Mouse (Mus musculus) frontal cortex, postnatal 36 days (tissue): ENCODE data around the gene Atxn1.

ENCODE experiments used
- DNase-seq, 2 experiments: peaks; one replicate each; pipeline ENCODE4 v3.0.0; 2022; ENCODE audit warnings: low spot score in 2 of 2

Gene Atxn1

DNA sequence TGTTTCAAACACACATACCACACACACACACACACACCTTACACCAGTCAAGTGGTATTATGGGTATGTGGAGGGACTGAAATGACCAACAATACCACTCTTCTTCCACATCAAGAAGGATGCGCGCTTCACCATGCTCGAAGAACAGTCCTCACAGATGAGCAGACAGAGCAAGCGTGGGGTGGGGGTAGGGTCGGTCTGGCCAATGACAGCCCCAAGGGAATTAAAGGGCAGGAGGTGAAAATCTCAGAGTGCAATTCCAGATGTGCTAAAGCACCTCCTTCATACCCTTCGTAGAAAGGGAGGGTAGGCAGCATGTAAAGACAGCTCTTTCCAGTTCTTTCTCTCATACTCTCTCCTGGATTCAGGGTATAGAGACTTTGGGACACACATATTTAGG is 238.6 kb downstream of the Atxn1 start:
- DNase-seq, result no peak

DNA sequence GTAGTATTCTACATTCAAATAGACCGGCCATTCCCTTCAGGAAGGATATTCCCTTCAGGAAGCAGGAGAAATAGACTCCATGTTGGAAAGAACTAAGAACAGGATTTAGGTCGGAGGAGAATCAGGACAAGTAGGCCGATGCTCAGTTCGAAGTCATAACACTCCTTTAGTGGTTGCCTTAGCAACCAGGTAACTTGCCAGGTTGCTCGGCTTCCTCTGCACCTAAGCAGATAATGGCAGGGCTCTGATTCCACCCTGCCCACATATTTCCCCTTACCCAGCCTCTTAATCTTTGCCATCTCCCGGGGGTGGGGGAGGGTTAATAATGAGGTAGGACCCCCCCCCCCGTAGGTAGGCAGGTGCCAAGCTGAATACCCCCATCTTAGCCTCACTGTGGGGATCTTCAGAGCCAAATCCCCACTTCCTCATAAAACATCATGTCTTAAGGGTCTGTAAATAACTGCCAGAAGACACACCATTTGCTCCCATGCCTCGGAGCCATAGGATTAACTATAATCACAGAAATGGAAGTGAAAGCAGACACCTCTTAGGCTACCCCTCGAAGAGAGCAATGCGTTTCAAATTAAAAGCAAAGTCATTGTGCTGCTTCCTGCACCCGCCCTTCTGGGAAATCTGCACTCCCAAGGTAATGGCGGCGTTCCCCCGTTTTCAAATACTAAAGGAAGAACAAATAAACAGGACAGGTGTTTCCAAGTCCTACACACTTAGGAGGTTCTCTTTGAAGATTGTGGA is 240.1 kb downstream of the Atxn1 start:
- DNase-seq, result no peak

DNA sequence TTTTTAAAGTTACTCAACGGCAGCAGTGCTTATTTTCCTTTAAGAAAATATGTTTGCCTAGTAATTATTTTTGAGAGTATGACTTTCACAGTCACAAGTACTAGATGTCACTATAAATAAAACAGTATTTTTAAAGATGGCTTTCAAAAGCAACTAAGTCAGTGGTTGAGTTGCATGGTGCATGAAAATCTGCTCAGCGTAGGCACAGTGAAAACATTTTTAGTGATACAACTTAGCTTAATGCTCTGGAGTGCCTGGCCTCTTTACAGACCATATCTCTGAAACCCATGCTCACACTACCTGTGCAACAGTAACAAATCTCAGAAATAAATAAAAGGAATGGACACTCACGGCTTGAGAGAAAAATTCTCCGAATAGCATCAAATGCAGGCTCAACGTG is 241.9 kb downstream of the Atxn1 start:
- peak in 1 of 2 experiments; percentile 49 for DNase-seq

- DNase-seq, result peak; percentile 43 to 60
These were observed 243.2 kb downstream of the Atxn1 start for GRCm38 (mm10) chr13:45721621-45722020.

GRCm38 (mm10) chr13:45718850-45719249 is 246.0 kb downstream of the Atxn1 start:
- DNase-seq, result no peak

DNA sequence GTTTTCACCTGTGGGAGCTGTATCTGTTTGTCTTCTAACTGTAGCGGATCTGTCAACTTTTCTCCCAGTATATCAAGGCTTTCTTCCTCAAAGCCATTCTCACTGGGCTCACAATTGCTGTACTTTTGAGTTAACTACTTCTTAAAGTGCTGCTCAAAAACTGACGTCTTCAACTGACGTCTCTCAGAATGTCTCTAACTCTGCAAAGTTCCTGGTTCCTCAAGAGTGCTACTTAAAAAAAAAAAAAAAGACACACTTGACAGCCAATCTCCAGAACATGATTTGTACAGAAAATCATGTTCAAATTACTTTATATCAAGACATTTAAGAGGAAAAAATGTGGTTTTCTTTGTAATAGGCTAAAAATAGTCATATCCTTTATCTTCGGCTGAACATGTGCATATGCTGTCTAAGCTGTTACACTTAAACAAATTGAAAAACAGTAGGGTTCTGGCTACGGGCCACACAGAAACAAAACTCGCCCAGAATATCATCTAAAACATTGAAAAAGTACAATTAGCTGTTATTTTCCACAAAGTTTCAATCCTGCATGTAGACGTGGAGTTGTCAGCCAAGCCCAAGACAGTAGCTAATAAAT is 249.1 kb downstream of the Atxn1 start:
- DNase-seq, result no peak

- DNase-seq, result no peak
These were observed 254.8 kb downstream of the Atxn1 start for GRCm38 (mm10) chr13:45710041-45710440.

- DNase-seq, result peak in 1 of 2 experiments; percentile 48
These were observed 255.4 kb downstream of the Atxn1 start for GRCm38 (mm10) chr13:45709402-45709801.

- DNase-seq, result no peak
These were observed 263.5 kb downstream of the Atxn1 start for GRCm38 (mm10) chr13:45701296-45701790.

DNA sequence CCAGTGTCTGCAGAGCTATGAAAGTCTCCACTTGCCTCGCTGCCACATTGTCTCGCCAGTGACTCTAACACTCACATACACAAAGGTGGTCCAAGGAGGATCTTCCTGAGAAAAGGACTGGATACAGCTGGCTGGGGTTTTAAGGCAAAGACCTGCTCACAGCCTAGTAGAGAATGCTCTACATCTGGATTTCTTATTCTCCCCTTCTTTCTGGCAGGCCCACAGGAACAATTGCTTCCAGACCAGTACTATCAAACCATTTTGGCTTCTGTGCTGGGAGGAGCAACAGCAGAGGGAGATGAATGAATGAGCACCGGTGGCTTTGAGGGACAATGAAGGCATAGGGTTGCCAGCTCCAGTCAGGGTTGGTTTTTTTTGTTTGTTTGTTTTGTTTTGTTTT is 265.8 kb downstream of the Atxn1 start:
- DNase-seq, result no peak

- no peak for DNase-seq
These were observed 268.8 kb downstream of the Atxn1 start for GRCm38 (mm10) chr13:45696009-45696408.

- DNase-seq, result no peak
These were observed 269.8 kb downstream of the Atxn1 start for GRCm38 (mm10) chr13:45694921-45695437.

DNA sequence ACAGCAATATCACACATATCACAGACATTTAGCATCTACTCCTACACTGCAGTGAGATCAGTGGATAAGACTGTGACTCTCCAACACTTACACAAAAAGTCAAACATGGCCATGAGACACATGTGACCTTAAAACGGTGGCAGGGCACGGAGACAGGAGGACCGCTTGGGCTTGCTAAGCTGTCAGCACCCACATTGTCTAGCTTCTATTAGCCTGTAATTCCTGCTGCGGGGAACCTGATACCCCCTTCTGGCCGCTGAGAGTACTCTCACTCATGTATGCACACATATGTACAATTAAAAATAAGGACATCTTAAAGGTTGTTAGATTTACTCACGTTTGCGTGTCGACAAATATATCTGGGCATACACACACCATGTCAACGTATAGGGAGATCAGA is 270.9 kb downstream of the Atxn1 start:
- no peak for DNase-seq

- no peak for DNase-seq
These were observed 271.3 kb downstream of the Atxn1 start for GRCm38 (mm10) chr13:45693534-45693933.

DNA sequence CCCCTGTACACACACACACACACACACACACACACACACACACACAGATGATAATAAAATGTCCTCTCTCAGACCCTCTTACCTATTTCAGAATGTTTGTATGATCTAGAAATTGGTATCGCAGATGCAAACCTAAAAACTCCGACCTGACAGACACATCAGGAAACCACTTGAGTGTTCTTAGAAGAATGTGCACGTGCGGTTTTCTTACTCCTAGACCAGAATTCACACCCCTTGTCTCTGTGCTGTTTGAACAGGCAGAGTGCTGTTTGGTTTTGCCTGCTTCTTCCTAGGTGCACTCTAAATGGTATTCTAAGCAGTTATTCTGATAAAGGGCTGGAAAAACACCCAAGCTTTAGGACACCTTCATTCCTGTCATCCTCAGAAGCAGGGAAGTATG is 271.7 kb downstream of the Atxn1 start:
- no peak for DNase-seq

DNA sequence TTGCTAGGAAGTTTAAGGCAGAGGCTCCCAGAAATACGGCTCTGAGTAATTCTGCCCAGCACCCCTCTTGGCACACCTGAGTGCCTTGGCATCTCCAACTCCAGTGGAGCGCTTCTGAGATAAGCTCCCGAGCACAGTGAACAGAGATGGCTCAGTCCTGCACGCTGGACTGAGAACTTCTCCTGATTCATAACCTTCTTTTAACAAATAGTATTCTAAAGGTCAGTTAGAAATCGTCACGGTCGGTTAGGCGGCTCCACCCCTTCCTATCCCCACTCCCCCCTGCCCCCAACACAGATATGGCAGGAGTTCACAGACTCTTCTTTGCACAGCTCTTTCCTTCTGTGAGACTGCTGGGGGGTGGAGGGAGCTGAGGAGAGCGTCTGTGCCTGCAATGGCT is 272.4 kb downstream of the Atxn1 start:
- DNase-seq, result no peak

GRCm38 (mm10) chr13:45690426-45690825 is 274.4 kb downstream of the Atxn1 start:
- no peak for DNase-seq

GRCm38 (mm10) chr13:45688864-45689263 is 275.9 kb downstream of the Atxn1 start:
- DNase-seq, result no peak

DNA sequence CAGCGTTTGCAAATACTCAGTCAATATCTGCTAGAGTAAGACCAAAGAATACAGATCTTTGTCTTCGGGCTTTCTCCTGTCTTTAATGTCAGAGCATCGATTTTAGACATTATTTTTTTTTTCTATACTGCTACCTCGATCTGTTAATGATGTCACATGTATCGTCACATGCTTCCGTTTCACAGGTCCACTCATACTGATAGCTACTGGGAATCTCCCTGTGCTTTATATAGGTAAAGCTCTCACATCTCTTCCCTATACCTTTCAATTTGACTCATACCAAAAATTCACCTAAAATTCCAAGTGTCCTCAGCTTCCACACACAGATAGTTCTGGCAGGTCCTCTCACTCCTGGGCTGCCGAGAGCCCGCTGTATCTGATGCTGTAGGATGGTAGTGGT is 277.2 kb downstream of the Atxn1 start:
- no peak for DNase-seq

GRCm38 (mm10) chr13:45686309-45686582 is 278.6 kb downstream of the Atxn1 start:
- DNase-seq, result no peak

GRCm38 (mm10) chr13:45685575-45686308 is 279.1 kb downstream of the Atxn1 start:
- DNase-seq, result no peak

- no peak for DNase-seq
These were observed 279.9 kb downstream of the Atxn1 start for GRCm38 (mm10) chr13:45684891-45685311.

DNA sequence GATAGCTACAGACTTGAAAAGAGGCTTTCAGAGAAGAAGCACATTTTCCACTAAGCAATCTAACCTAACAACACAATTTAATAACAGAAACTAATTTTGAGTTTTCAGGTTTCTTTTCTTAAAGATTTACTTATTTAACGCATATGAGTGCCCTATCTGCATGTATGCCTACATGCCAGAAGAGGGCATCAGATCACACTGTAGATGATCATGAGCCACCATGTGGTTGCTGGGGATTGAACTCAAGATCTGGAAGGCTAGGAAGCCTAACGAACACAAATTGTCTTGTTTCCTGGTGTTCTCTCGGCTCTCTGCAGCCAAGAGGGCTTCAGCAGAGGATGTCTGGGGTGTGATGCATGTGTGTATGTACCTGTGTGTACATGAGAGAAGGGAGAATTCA is 280.8 kb downstream of the Atxn1 start:
- DNase-seq, result no peak
